16 mouse cellular contexts compared by ENCODE assay signal in genomic region chr14:122267590-122267989, GRCm38 (mm10).
"Had no signal": no experiment of that assay in that cellular context is flagged by ENCODE, and none has a peak within 500 bp of the region (broad histone marks: within the 10 kb centered on the region; RNA-seq: fewer than 3 reads in every experiment).

No protein-coding gene starts in this region.

- H3K9me3 ChIP-seq: neural tube, embryonic 12.5 days; neural tube, embryonic 13.5 days; neural tube, embryonic 15.5 days; stomach, embryonic 15.5 days had no signal

- H3K27ac ChIP-seq: neural tube, embryonic 12.5 days; neural tube, embryonic 13.5 days; neural tube, embryonic 15.5 days; stomach, embryonic 15.5 days; stomach, postnatal 0 days had no signal

- H3K4me2 ChIP-seq: neural tube, embryonic 12.5 days; neural tube, embryonic 13.5 days; neural tube, embryonic 15.5 days; stomach, embryonic 15.5 days had no signal

- H3K36me3 ChIP-seq: neural tube, embryonic 12.5 days; neural tube, embryonic 13.5 days; neural tube, embryonic 15.5 days; stomach, embryonic 15.5 days had no signal

- H3K4me3 ChIP-seq: neural tube, embryonic 12.5 days; neural tube, embryonic 13.5 days; neural tube, embryonic 15.5 days; stomach, embryonic 15.5 days had no signal

- H3K9ac ChIP-seq: neural tube, embryonic 12.5 days; neural tube, embryonic 13.5 days; neural tube, embryonic 15.5 days; stomach, embryonic 15.5 days had no signal

- DNase-seq: retina, postnatal 1 day; right cerebral cortex, postnatal 14 days; right cerebral cortex, postnatal 25 days; right cerebral cortex, postnatal 4 days; spleen, adult 18-20 months; thymus, adult 18-20 months; thymus, adult 2 months; thymus, postnatal 14 days; thymus, postnatal 25 days; thymus, postnatal 36 days; thymus, postnatal 4 days had no signal

- H3K27me3 ChIP-seq: stomach, embryonic 15.5 days had no signal
